Mouse (Mus musculus) CH12.LX (cell line): ENCODE measurements at regions not wholly inside any gene's neighbourhood (a gene's known extent, or its start where the extent isn't known, plus 50 kb on each side); places are given as distances from the start of the nearest gene placed in this dataset.

Experiments
- DNase-seq: peaks from one replicate; pipeline ENCODE4 v3.0.0-alpha.2; 2013; ENCODE audit errors: extremely low read depth
- H3K27ac ChIP-seq: 2 replicates; pipeline ENCODE4 v1.5.1; 2012; ENCODE audit warnings: low read depth, mild to moderate bottlenecking, control low read depth, moderate library complexity; ENCODE audit not compliant: insufficient read depth
- H3K27me3 ChIP-seq: replicated peaks from 2 replicates; pipeline ENCODE3; 2012; ENCODE audit warnings: inconsistent platforms
- H3K36me3 ChIP-seq, 2 experiments: replicated peaks in 1 of 2; 2 replicates each; pipeline versions ENCODE3 to v1.6.1; 2012; ENCODE audit warnings: inconsistent platforms in 1 of 2, low read length in 1 of 2, mild to moderate bottlenecking in 1 of 2, mixed read lengths in 1 of 2, moderate library complexity in 1 of 2; ENCODE audit not compliant: control insufficient read depth in 1 of 2, insufficient read depth in 1 of 2
- H3K4me1 ChIP-seq, 2 experiments: 2 replicates each; pipeline ENCODE4 v1.6.1; 2012; ENCODE audit warnings: inconsistent platforms in 1 of 2, moderate library complexity in 1 of 2; ENCODE audit not compliant: insufficient read depth in 2 of 2, control insufficient read depth in 1 of 2
- H3K4me2 ChIP-seq: 2 replicates; pipeline ENCODE4 v1.6.1; 2012; ENCODE audit warnings: low read depth, mild to moderate bottlenecking, control low read depth; ENCODE audit not compliant: poor library complexity, insufficient read depth, severe bottlenecking
- H3K4me3 ChIP-seq, 3 experiments: fragments of 150-350 bp in 1 of 3; sonication (generic) in 1 of 3; replicated peaks in 1 of 3; 2 replicates each; pipeline versions ENCODE3 to v1.5.1; 2011 to 2012; ENCODE audit warnings: low read depth in 2 of 3, low read length in 2 of 3, mild to moderate bottlenecking in 2 of 3, moderate library complexity in 2 of 3, control low read depth in 1 of 3, improper control_type of control experiment in 1 of 3, inconsistent platforms in 1 of 3, mixed read lengths in 1 of 3; ENCODE audit not compliant: poor library complexity in 1 of 3
- H3K79me2 ChIP-seq: replicated peaks from 2 replicates; pipeline ENCODE4 v1.6.1; 2012; ENCODE audit warnings: mild to moderate bottlenecking, moderate library complexity; ENCODE audit not compliant: control insufficient read depth, poor library complexity, insufficient read depth, severe bottlenecking; ENCODE audit errors: extremely low read depth
- H3K9ac ChIP-seq: 2 replicates; pipeline ENCODE4 v1.6.1; 2012; ENCODE audit warnings: low read depth, mild to moderate bottlenecking, control low read depth, moderate library complexity; ENCODE audit not compliant: insufficient read depth
- H3K9me3 ChIP-seq: replicated peaks from 2 replicates; pipeline ENCODE3; 2012; ENCODE audit warnings: low read length, inconsistent platforms, mixed read lengths
- CHD1 ChIP-seq: IDR thresholded peaks from 2 replicates; pipeline ENCODE4 v1.6.1; 2012; ENCODE audit warnings: low read depth, low read length, improper control_type of control experiment, inconsistent platforms
- EP300 ChIP-seq: IDR thresholded peaks from 2 replicates; pipeline ENCODE4 v1.6.1; 2011; ENCODE audit warnings: low read length, improper control_type of control experiment
- GABPA ChIP-seq: IDR thresholded peaks from 2 replicates; pipeline ENCODE4 v1.6.1; 2012; ENCODE audit warnings: low read depth, low read length, improper control_type of control experiment, inconsistent platforms; ENCODE audit not compliant: insufficient replicate concordance
- IRF4 ChIP-seq: IDR thresholded peaks from 2 replicates; pipeline ENCODE4 v1.6.1; 2014; ENCODE audit warnings: low read depth, mild to moderate bottlenecking, inconsistent platforms, low read length, improper control_type of control experiment
- JUND ChIP-seq: conservative IDR thresholded peaks from 2 replicates; pipeline ENCODE4 v1.6.1; 2011; ENCODE audit warnings: low read depth, low read length, improper control_type of control experiment
- KAT2A ChIP-seq: IDR thresholded peaks from 2 replicates; pipeline ENCODE4 v1.6.1; 2012; ENCODE audit warnings: low read length, improper control_type of control experiment, inconsistent platforms; ENCODE audit not compliant: insufficient replicate concordance
- MAFK ChIP-seq: IDR thresholded peaks from 2 replicates; pipeline ENCODE4 v1.6.1; 2011; ENCODE audit warnings: low read length, improper control_type of control experiment; ENCODE audit not compliant: insufficient replicate concordance
- MAX ChIP-seq: IDR thresholded peaks from 2 replicates; pipeline ENCODE4 v1.6.1; 2011; ENCODE audit warnings: low read length, improper control_type of control experiment
- MAZ ChIP-seq: IDR thresholded peaks from 2 replicates; pipeline ENCODE4 v1.6.1; 2012; ENCODE audit warnings: low read depth, mild to moderate bottlenecking, inconsistent platforms, low read length, improper control_type of control experiment, moderate library complexity
- MEF2A ChIP-seq: IDR thresholded peaks from 2 replicates; pipeline ENCODE4 v1.6.1; 2014; ENCODE audit warnings: low read depth, mild to moderate bottlenecking, inconsistent platforms, low read length, improper control_type of control experiment, borderline replicate concordance
- MXI1 ChIP-seq: IDR thresholded peaks from 2 replicates; pipeline ENCODE4 v1.6.1; 2011; ENCODE audit warnings: mild to moderate bottlenecking, low read depth, low read length, improper control_type of control experiment
- NELFE ChIP-seq: IDR thresholded peaks from 2 replicates; pipeline ENCODE4 v1.6.1; 2011; ENCODE audit warnings: low read depth, low read length, improper control_type of control experiment
- NRF1 ChIP-seq: IDR thresholded peaks from 2 replicates; pipeline ENCODE4 v1.6.1; 2014; ENCODE audit warnings: low read depth, mild to moderate bottlenecking, inconsistent platforms, low read length, improper control_type of control experiment, moderate library complexity
- PAX5 ChIP-seq: IDR thresholded peaks from 2 replicates; pipeline ENCODE4 v1.6.1; 2012; ENCODE audit warnings: low read length, inconsistent platforms, mixed read lengths
- RCOR1 ChIP-seq: conservative IDR thresholded peaks from 2 replicates; pipeline ENCODE4 v1.6.1; 2012; ENCODE audit warnings: low read depth, mild to moderate bottlenecking, inconsistent platforms, low read length, improper control_type of control experiment
- TCF12 ChIP-seq: IDR thresholded peaks from 2 replicates; pipeline ENCODE4 v1.6.1; 2014; ENCODE audit warnings: low read depth, mild to moderate bottlenecking, inconsistent platforms, low read length, improper control_type of control experiment
- UBTF ChIP-seq: IDR thresholded peaks from 2 replicates; pipeline ENCODE4 v1.6.1; 2012; ENCODE audit warnings: low read depth, mild to moderate bottlenecking, inconsistent platforms, low read length, improper control_type of control experiment, moderate library complexity
- ZC3H11A ChIP-seq: IDR thresholded peaks from 2 replicates; pipeline ENCODE4 v1.6.1; 2012; ENCODE audit warnings: low read depth, mild to moderate bottlenecking, inconsistent platforms, low read length, improper control_type of control experiment
- ZNF384 ChIP-seq: IDR thresholded peaks from 2 replicates; pipeline ENCODE4 v1.6.1; 2012; ENCODE audit warnings: low read depth, low read length, improper control_type of control experiment, inconsistent platforms
- dilution Hi-C: fragments of 300-500 bp; cut with MboI; formaldehyde crosslinking; loops from 2 replicates; pipeline ENCODE4 v1.14.3; 2020; ENCODE audit warnings: low sequenced_read_pairs; ENCODE audit not compliant: extremely low pct_unique_long_range_greater_than_20kb, extremely low pct_ligation_motif_present
- in situ Hi-C: fragments of 300-500 bp; cut with MboI; formaldehyde crosslinking; loops from 3 replicates; pipeline ENCODE4 v1.14.3; 2019; ENCODE audit warnings: low sequenced_read_pairs, low pct_ligation_motif_present, low pct_unique_long_range_greater_than_20kb, mixed read lengths

- no peak overlapping the region for H3K9ac ChIP-seq
- no peaks in the 10 kb centered on the region for H3K4me1 ChIP-seq
- H3K79me2 ChIP-seq, result no peaks in the 10 kb centered on the region
- TF ChIP-seq IRF4 (no peak), CHD1 (no peak)
- H3K27ac ChIP-seq, result no peak overlapping the region
- DNase-seq, result no peak
- H3K9me3 ChIP-seq, result peaks cover 55% of the 10 kb centered on the region
- H3K27me3 ChIP-seq, result no peaks in the 10 kb centered on the region
- dilution Hi-C loops, result no loop called here
- no peak overlapping the region for H3K4me2 ChIP-seq
- H3K4me3 ChIP-seq, result no peak overlapping the region
- no peaks in the 10 kb centered on the region for H3K36me3 ChIP-seq
- in situ Hi-C loops, result no loop called here
These were observed 95.7 kb upstream of the Pdzrn3 start for GRCm38 (mm10) chr6:101473257-101473925.

GRCm38 (mm10) chr6:101464910-101465309 lies 87.2 kb upstream of the Pdzrn3 start:
- Histone ChIP-seq H3K9me3 (peaks cover 45% of the 10 kb centered on the region), H3K9ac (no peak overlapping the region), H3K4me2 (no peak overlapping the region), H3K4me3 (no peak overlapping the region), H3K36me3 (no peaks in the 10 kb centered on the region), H3K79me2 (no peaks in the 10 kb centered on the region), H3K4me1 (no peaks in the 10 kb centered on the region), H3K27ac (no peak overlapping the region), H3K27me3 (no peaks in the 10 kb centered on the region)
- TF ChIP-seq KAT2A, result no peak
- no peak for TF ChIP-seq MAZ
- TF ChIP-seq MAX, result no peak
- TF ChIP-seq JUND, result no peak
- no peak for TF ChIP-seq ZC3H11A
- no peak for TF ChIP-seq MEF2A
- TF ChIP-seq EP300, result no peak
- no peak for TF ChIP-seq GABPA
- no peak for TF ChIP-seq MAFK
- no peak for TF ChIP-seq TCF12
- no peak for TF ChIP-seq NELFE
- TF ChIP-seq UBTF, result no peak
- no peak for TF ChIP-seq NRF1
- TF ChIP-seq ZNF384, result no peak
- TF ChIP-seq MXI1, result no peak
- TF ChIP-seq CHD1, result no peak
- TF ChIP-seq RCOR1, result no peak
- TF ChIP-seq PAX5, result no peak
- no peak for DNase-seq
- dilution Hi-C loops (no loop called here), in situ Hi-C loops (no loop called here)
